Mouse (Mus musculus) lung, postnatal 25 days (tissue): ENCODE measurements at regions not wholly inside any gene's neighbourhood (a gene's known extent, or its start where the extent isn't known, plus 50 kb on each side); places are given as distances from the start of the nearest gene placed in this dataset.

Experiments used
- DNase-seq: peaks from one replicate; pipeline ENCODE4 v3.0.0; 2022; ENCODE audit warnings: low spot score

- no peak for DNase-seq
Observed at GRCm38 (mm10) chrX:85329474-85330225, 80.2 kb downstream of the Fthl17a start.

GRCm38 (mm10) chrX:85343517-85343916, 94.0 kb downstream of the Fthl17a start:
- DNase-seq, result peak; percentile 2

- no peak for DNase-seq
Observed at GRCm38 (mm10) chrX:85375296-85375695, 125.8 kb downstream of the Fthl17a start.

GRCm38 (mm10) chrX:85384452-85384851, 135.0 kb downstream of the Fthl17a start:
- DNase-seq, result no peak
